Mouse (Mus musculus) spleen, adult 2 months (tissue): Measurements from ENCODE around the gene Syt5. TPM values are rescaled to one million over a fixed set of nuclear protein-coding genes. Genes with fewer than 3 reads are reported as not detected.

Experiments
- DNase-seq, 2 experiments: peaks; one replicate each; pipeline versions ENCODE4 v3.0.0 to v3.0.0-alpha.2; 2012 to 2021; ENCODE audit warnings: low spot score in 2 of 2, low read depth in 1 of 2
- H3K27ac ChIP-seq: fragments of 200-500 bp; 2 replicates; pipeline ENCODE4 v1.5.1; 2012; ENCODE audit warnings: low read length, inconsistent platforms; ENCODE audit not compliant: insufficient read depth
- H3K27me3 ChIP-seq: fragments of 200-500 bp; 2 replicates; pipeline ENCODE4 v1.6.1; 2012; ENCODE audit warnings: mild to moderate bottlenecking, moderate library complexity, low read length, inconsistent platforms; ENCODE audit not compliant: control insufficient read depth, insufficient read depth
- H3K36me3 ChIP-seq: fragments of 200-500 bp; 2 replicates; pipeline ENCODE4 v1.6.1; 2012; ENCODE audit warnings: mild to moderate bottlenecking, low read length, inconsistent platforms; ENCODE audit not compliant: control insufficient read depth, insufficient read depth
- H3K4me1 ChIP-seq: fragments of 200-500 bp; 2 replicates; pipeline ENCODE4 v1.6.1; 2011; ENCODE audit warnings: inconsistent platforms; ENCODE audit not compliant: control insufficient read depth, insufficient read depth, insufficient read length
- H3K4me3 ChIP-seq: fragments of 200-500 bp; 2 replicates; pipeline ENCODE4 v1.5.1; 2011; ENCODE audit warnings: mild to moderate bottlenecking, inconsistent platforms; ENCODE audit not compliant: insufficient read depth, insufficient read length; ENCODE audit errors: extremely low read depth
- CTCF ChIP-seq: fragments of 200-500 bp; IDR thresholded peaks from 2 replicates; pipeline ENCODE4 v1.5.1; 2011; ENCODE audit warnings: mild to moderate bottlenecking, inconsistent platforms; ENCODE audit not compliant: insufficient read depth, insufficient read length, insufficient replicate concordance; ENCODE audit errors: extremely low read depth
- POLR2A ChIP-seq: fragments of 200-500 bp; IDR thresholded peaks from 2 replicates; pipeline ENCODE4 v1.6.1; 2011; ENCODE audit warnings: low read depth, low read length, inconsistent platforms
- WGBS: fragments of 180-500 bp; shearing (Covaris S2); methylation state at CpG from one replicate; pipeline ENCODE4 v1.1.7; 2018; 5-methylcytosine and 5-hydroxymethylcytosine counted together
- polyA plus RNA-seq: library from polyadenylated mRNA; depleted of rRNA; stranded (reverse); fragments of >200 nt; gene quantifications from 2 replicates; pipeline ENCODE4 v1.2.3, GENCODE M21; 2012; rRNA removed

Gene Syt5
- polyA plus RNA-seq, 1 experiment = 0.21 TPM

GRCm38 (mm10) chr7:4491308-4491707 is 56.0 kb downstream of the Syt5 start:
- TF ChIP-seq CTCF (no peak), POLR2A (no peak)
- Histone ChIP-seq H3K4me3 (no peak overlapping the region), H3K27ac (no peak overlapping the region), H3K36me3 (peaks cover 17% of the 10 kb centered on the region), H3K4me1 (peaks cover 8% of the 10 kb centered on the region; the same call in 1 of the 2 replicates), H3K27me3 (no peaks in the 10 kb centered on the region)
- DNase-seq = no peak
- 69% methylated on average over 6 of the region's 6 CpGs for WGBS

Other genes with a start within 250 kb of the Syt5 start
- gene Ncr1, start 209.8 kb downstream of the Syt5 start, polyA plus RNA-seq = 5.0 and 5.7 TPM in 2 replicates
- 2.9 and 3.2 TPM in 2 replicates for gene Gp6, start 149.8 kb downstream of the Syt5 start, polyA plus RNA-seq
- gene Rdh13, start 101.9 kb downstream of the Syt5 start, polyA plus RNA-seq = 6.4 and 7.8 TPM in 2 replicates
- 0.12 and 0.18 TPM in 2 replicates for gene Eps8l1, start 86.9 kb downstream of the Syt5 start, polyA plus RNA-seq
- 92.6 and 98.8 TPM in 2 replicates for gene Ppp1r12c, start 45.9 kb downstream of the Syt5 start, polyA plus RNA-seq
- 0.34 and 0.53 TPM in 2 replicates for gene Tnnt1, start 31.2 kb downstream of the Syt5 start, polyA plus RNA-seq
- gene Tnni3, start 23.3 kb downstream of the Syt5 start, polyA plus RNA-seq = 5.3 and 5.5 TPM in 2 replicates
- gene Dnaaf3, start 15.1 kb downstream of the Syt5 start, polyA plus RNA-seq = 9.6 and 10.4 TPM in 2 replicates
- 0.07 and 0.11 TPM in 2 replicates for gene Ptprh, start 56.5 kb upstream of the Syt5 start, polyA plus RNA-seq
- gene Tmem86b, start 83.9 kb upstream of the Syt5 start, polyA plus RNA-seq = 31.9 and 32.7 TPM in 2 replicates
- 136 and 159 TPM in 2 replicates for gene Ppp6r1, start 111.5 kb upstream of the Syt5 start, polyA plus RNA-seq
- 32.2 and 37.3 TPM in 2 replicates for gene Hspbp1, start 137.5 kb upstream of the Syt5 start, polyA plus RNA-seq
- 0.84 and 1.3 TPM in 2 replicates for gene Brsk1, start 143.1 kb upstream of the Syt5 start, polyA plus RNA-seq
- 3.8 and 3.9 TPM in 2 replicates for gene Tmem150b, start 177.7 kb upstream of the Syt5 start, polyA plus RNA-seq
- gene Kmt5c, start 192.6 kb upstream of the Syt5 start, polyA plus RNA-seq = 105 and 138 TPM in 2 replicates
- 14.5 and 44.8 TPM in 2 replicates for gene Cox6b2, start 205.6 kb upstream of the Syt5 start, polyA plus RNA-seq
- gene Fam71e2, start 223.8 kb upstream of the Syt5 start, polyA plus RNA-seq = not detected in 2 replicates
- gene Il11, start 235.3 kb upstream of the Syt5 start, polyA plus RNA-seq = 0.09 and 0.23 TPM in 2 replicates
- gene Tmem190, start 235.4 kb upstream of the Syt5 start, polyA plus RNA-seq = not detected in 2 replicates
- 17.5 and 34.9 TPM in 2 replicates for gene Tmem238, start 242.1 kb upstream of the Syt5 start, polyA plus RNA-seq
- gene Rpl28, start 245.3 kb upstream of the Syt5 start, polyA plus RNA-seq = 316 and 418 TPM in 2 replicates